Mouse (Mus musculus): Measurements from ENCODE around the gene Uroc1. TPM values are rescaled to one million over a fixed set of nuclear protein-coding genes. Genes with fewer than 3 reads are reported as not detected.

Gene Uroc1
- polyA plus RNA-seq (2017; shearing (Covaris generic)), result under 1 TPM in 1 of 2 experiments, not detected in 1; 0.16 TPM

DNA sequence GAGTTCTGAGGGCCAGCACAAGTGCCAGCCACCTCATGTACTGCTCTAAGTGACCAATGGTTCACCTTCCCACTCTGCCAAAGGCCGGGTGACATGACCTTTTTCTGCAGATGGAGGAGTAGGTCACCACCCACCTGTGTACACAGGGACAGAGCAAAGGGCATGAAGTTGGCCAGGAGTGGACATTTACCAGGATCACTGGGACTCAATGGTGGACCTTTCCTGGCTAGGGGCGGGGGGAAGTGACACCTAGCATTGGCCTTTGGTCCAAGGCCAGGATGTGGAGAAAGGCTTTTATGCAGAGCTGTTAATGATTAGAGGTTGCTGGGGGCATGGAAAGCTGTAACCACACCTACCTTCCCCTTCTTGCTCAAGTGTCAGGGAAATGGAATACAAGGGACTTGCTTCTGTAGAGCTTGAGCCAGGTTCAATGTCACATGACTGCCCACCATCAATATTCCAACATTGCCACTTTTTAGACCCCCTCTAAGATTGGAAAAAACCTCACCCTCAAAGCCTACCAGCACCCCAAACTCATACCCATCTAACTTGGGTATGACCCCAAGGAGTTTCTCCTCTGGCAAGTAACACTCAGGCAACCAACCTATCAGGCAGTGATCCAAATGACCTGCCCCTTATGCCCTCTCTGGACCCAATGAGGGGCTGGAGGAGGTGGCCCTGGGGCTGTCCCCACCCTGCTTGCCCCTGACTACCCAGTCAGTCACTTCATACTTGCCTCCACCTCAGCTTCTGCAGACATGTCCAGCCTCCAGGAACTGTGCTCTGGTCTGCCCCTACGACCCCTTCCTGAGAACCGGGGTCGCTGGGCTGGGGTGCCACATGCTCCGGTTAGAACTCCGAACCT is at the start of gene Uroc1:
Uroc1 (plus strand) TSS at position 724 of the 865 bp plus-strand sequence.

GRCm38 (mm10) chr6:90300919-90301318 is 32.2 kb upstream of the Uroc1 start, which contains the start of gene BC048671:
BC048671 (plus strand) TSS chr6:90301219.

DNA sequence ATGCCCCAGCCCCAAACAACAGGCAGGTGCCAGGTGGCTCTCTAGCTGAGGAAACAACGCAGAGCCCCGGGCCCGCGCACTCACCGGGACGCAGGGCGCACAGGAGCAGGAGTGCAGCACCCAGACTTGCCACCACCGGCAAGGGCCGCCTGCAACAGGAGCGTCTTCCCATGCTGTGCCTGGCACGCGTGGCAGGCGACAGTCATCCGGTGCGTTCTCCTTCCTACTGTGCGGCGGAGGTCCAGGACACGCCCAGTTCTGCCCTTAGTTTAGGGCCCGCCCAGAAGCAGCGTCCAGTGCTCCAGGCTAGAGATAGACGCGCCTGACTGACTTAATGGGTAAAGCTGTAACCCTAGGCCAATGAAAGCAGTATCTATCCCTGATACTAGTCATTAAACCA is 8.1 kb upstream of the Uroc1 start, which contains the start of gene Chst13:
Chst13 (minus strand) TSS at position 195 of the 400 bp plus-strand sequence.

GRCm38 (mm10) chr6:90368976-90369724 is 36.1 kb downstream of the Uroc1 start, which contains the start of gene Zxdc:
Zxdc (plus strand) TSS chr6:90369492.

Other genes starting within 250 kb of the Uroc1 start
- not detected for gene Vmn1r50, start 231.9 kb upstream of the Uroc1 start, polyA plus RNA-seq (2017; shearing (Covaris generic))
- under 1 TPM in 1 of 2 experiments, not detected in 1; 0.28 TPM for gene Vmn1r51, start 210.7 kb upstream of the Uroc1 start, polyA plus RNA-seq (2017; shearing (Covaris generic))
- gene Vmn1r52, start 158.5 kb upstream of the Uroc1 start, polyA plus RNA-seq (2017; shearing (Covaris generic)), result under 1 TPM in 1 of 2 experiments, not detected in 1; 0.69 TPM
- not detected for gene V1ra8, start 130.5 kb upstream of the Uroc1 start, polyA plus RNA-seq (2017; shearing (Covaris generic))
- gene Vmn1r53, start 108.8 kb upstream of the Uroc1 start, polyA plus RNA-seq (2017; shearing (Covaris generic)), result not detected
- gene Vmn1r54, start 87.0 kb upstream of the Uroc1 start, polyA plus RNA-seq (2017; shearing (Covaris generic)), result not detected
- gene BC048671, start 32.1 kb upstream of the Uroc1 start, polyA plus RNA-seq (2017; shearing (Covaris generic)), result under 1 TPM; 0.28 to 0.64 TPM
- gene Chst13, start 8.1 kb upstream of the Uroc1 start, polyA plus RNA-seq (2017; shearing (Covaris generic)), result not detected
- gene Zxdc, start 36.2 kb downstream of the Uroc1 start, polyA plus RNA-seq (2017; shearing (Covaris generic)), result 10 to 100 TPM; 32.0 to 45.2 TPM
- under 1 TPM; 0.29 to 0.49 TPM for gene Cfap100, start 95.5 kb downstream of the Uroc1 start, polyA plus RNA-seq (2017; shearing (Covaris generic))
- gene Klf15, start 129.3 kb downstream of the Uroc1 start, polyA plus RNA-seq (2017; shearing (Covaris generic)), result 1 to 10 TPM; 1.2 to 1.3 TPM
- 1 to 10 TPM; 1.9 to 2.4 TPM for gene Aldh1l1, start 153.1 kb downstream of the Uroc1 start, polyA plus RNA-seq (2017; shearing (Covaris generic))